Mouse (Mus musculus): ENCODE results near the gene Shroom3.

GRCm38 (mm10) chr5:92959708-92960107 is 276.5 kb downstream of the Shroom3 start:
- TF ChIP-seq POLR2A (IDR thresholded peaks at IDR 0.05; ENCODE audit: control insufficient read depth in 1 of 2, insufficient read depth in 1 of 2, low read depth in 1 of 2, low read length in 2 of 2, poor library complexity in 1 of 2) (no peak), TCF12 (IDR thresholded peaks at IDR 0.05; ENCODE audit: low read depth, low read length) (no peak), CTCF (IDR thresholded peaks at IDR 0.05 in 2 of 3, conservative IDR thresholded peaks at IDR 0.05 in 1 of 3; ENCODE audit: control insufficient read depth in 1 of 3, insufficient read depth in 1 of 3, low read depth in 2 of 3, low read length in 3 of 3, poor library complexity in 1 of 3, severe bottlenecking in 1 of 3) (no peak), ETS1 (IDR thresholded peaks at IDR 0.05; ENCODE audit: low read depth, low read length) (no peak), ZKSCAN1 (IDR thresholded peaks at IDR 0.05; ENCODE audit: low read depth, low read length) (no peak)
